Mouse (Mus musculus): ENCODE measurements around the gene Gm17545. TPM values are rescaled to one million over a fixed set of nuclear protein-coding genes. Genes with fewer than 3 reads are reported as not detected.
"Not testable (repeated sequence)": the region's sequence is repeated elsewhere in the genome, so short reads cannot be mapped to it uniquely, and the experiment has no call there.

The Gm17545 gene
- total RNA-seq (2021), result not detected
- polyA plus RNA-seq (2012; rRNA removed), result not detected in 2 replicates
- long read RNA-seq, result 0 reads

DNA sequence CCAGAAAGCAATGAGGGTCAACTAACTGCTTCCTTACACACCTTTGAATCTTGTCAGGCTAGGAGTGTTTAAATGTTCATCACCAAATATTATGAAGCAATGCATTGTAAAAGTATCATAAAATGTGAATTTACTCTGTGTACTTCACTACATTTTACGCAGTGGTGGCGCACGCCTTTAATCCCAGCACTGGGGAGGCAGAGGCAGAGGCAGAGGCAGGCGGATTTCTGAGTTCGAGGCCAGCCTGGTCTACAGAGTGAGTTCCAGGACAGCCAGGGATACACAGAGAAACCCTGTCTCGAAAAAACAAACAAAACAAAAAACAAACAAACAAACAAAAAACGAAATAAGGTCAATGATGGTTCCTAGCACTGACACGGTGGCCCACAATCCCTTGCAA is at the start of gene Gm17545:
Gm17545 (plus strand) TSS at position 301 of the 400 bp plus-strand sequence.
- intact Hi-C loops (cut with DNase I); H3K27me3 ChIP-seq (ENCODE audit: control insufficient read depth, insufficient read depth, low read length); DNase-seq; H3K4me3 ChIP-seq; H3K4me1 ChIP-seq (ENCODE audit: control insufficient read depth, insufficient read depth, low read length); H3K79me2 ChIP-seq (replicated peaks; ENCODE audit: control insufficient read depth, insufficient read depth, low read length); H3K9ac ChIP-seq (ENCODE audit: low read depth, low read length); H3K27ac ChIP-seq; H3K36me3 ChIP-seq (ENCODE audit: control insufficient read depth, insufficient read depth, low read length): not testable (repeated sequence)
- 94% methylated on average over 8 of the region's 8 CpGs for WGBS

DNA sequence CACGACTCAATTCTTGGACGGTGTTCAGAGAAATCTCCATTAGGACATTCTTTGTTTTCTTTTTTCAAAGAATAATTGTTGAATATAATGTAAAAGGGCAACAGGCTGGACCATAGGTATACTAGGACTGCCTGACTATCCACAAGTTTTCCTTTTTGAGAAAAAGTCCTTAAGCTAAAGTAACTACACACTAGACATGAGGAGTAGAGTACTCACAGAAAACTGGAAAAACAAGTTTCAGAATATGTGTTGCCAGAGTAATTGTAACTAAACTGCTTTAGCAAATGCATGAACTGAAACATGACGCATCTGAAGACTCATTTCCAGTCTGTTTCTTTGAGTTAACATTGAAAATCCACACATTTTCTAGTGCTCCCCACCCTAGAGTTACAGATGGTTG is 48.7 kb upstream of the Gm17545 start:
- no peaks in the 10 kb centered on the region for H3K4me1 ChIP-seq (ENCODE audit: control insufficient read depth, insufficient read depth, low read length)
- no peaks in the 10 kb centered on the region for H3K36me3 ChIP-seq (ENCODE audit: control insufficient read depth, insufficient read depth, low read length)
- TF ChIP-seq CTCF (IDR thresholded peaks at IDR 0.05) (no peak), POLR2A (IDR thresholded peaks at IDR 0.05; ENCODE audit: insufficient read depth, low read depth, low read length) (no peak), EP300 (IDR thresholded peaks at IDR 0.05; ENCODE audit: insufficient read depth, low read depth, low read length) (no peak)
- no peak for DNase-seq
- no peak overlapping the region for H3K27ac ChIP-seq
- no peaks in the 10 kb centered on the region for H3K79me2 ChIP-seq (replicated peaks; ENCODE audit: control insufficient read depth, insufficient read depth, low read length)
- no peak overlapping the region for H3K9ac ChIP-seq (ENCODE audit: low read depth, low read length)
- no peak overlapping the region for H3K4me3 ChIP-seq
- no peaks in the 10 kb centered on the region for H3K27me3 ChIP-seq (ENCODE audit: control insufficient read depth, insufficient read depth, low read length)
- 69% methylated on average over 3 of the region's 3 CpGs for WGBS
- intact Hi-C loops (cut with DNase I), result loop anchor here (5.0 kb wide), 1 partner anchor 248 kb away; the partner anchor contains the start of gene Pigyl

GRCm38 (mm10) chr9:22407633-22408032 is 46.5 kb upstream of the Gm17545 start:
- not testable (repeated sequence) for DNase-seq; H3K79me2 ChIP-seq (replicated peaks; ENCODE audit: control insufficient read depth, insufficient read depth, low read length); H3K36me3 ChIP-seq (ENCODE audit: control insufficient read depth, insufficient read depth, low read length); H3K4me3 ChIP-seq; H3K4me1 ChIP-seq (ENCODE audit: control insufficient read depth, insufficient read depth, low read length); H3K27me3 ChIP-seq (ENCODE audit: control insufficient read depth, insufficient read depth, low read length); H3K27ac ChIP-seq; H3K9ac ChIP-seq (ENCODE audit: low read depth, low read length)
- intact Hi-C loops (cut with DNase I), result loop anchor here (5.0 kb wide), 1 partner anchor 250 kb away; the partner anchor contains the start of gene Pigyl
- WGBS, result 76% methylated on average over 4 of the region's 4 CpGs

DNA sequence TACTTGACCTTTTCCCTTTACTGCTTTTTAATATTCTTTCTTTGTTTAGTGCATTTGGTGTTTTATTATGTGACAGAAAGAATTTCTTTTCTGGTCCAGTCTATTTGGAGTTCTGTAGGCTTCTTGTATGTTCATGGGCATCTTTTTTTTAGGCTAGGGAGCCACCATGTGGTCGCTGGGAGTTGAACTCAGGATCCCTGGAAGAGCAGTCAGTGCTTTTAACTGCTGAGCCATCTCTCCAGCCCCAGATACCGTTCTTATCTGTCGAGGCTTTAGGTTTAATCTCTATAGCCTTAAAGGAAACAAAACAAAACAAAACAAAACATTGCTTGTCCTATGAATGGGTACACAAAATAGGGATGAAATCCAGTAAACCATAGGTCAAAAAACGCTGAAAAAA is 45.7 kb upstream of the Gm17545 start:
- intact Hi-C loops (cut with DNase I), result loop anchor here (5.0 kb wide), 1 partner anchor 251 kb away; the partner anchor contains the start of gene Pigyl
- H3K27me3 ChIP-seq (ENCODE audit: control insufficient read depth, insufficient read depth, low read length), result not testable (repeated sequence)

DNA sequence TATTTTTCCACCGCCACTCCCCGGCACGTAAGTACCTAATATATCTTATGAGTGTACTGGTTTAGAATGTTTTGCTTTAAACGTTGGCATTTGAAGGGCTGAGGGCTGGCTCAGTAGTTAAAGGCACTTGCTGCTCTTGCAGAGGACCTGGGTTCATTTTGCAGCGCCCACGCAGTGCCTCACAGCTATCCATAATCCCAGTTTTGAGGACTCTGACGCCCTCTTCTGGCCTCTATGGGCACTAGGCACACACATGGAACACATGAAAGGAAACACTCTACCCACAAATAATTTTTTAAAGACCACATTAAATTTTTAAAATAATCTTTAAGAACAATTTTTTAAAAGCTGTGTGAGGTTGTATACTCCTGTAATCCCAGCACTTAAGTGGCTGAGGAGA is 44.6 kb upstream of the Gm17545 start:
- intact Hi-C loops (cut with DNase I), result loop anchor here (5.0 kb wide), 1 partner anchor 252 kb away; the partner anchor contains the start of gene Pigyl

More for the DNA sequence above, 45.7 kb upstream of the Gm17545 start:
- not testable (repeated sequence) for H3K4me1 ChIP-seq (ENCODE audit: control insufficient read depth, insufficient read depth, low read length); DNase-seq; H3K79me2 ChIP-seq (replicated peaks; ENCODE audit: control insufficient read depth, insufficient read depth, low read length); H3K27ac ChIP-seq; H3K9ac ChIP-seq (ENCODE audit: low read depth, low read length); H3K4me3 ChIP-seq; H3K36me3 ChIP-seq (ENCODE audit: control insufficient read depth, insufficient read depth, low read length)
- 8% methylated on average over 4 of the region's 4 CpGs for WGBS
- peak; percentile 50 for TF ChIP-seq CTCF (IDR thresholded peaks at IDR 0.05)

DNA sequence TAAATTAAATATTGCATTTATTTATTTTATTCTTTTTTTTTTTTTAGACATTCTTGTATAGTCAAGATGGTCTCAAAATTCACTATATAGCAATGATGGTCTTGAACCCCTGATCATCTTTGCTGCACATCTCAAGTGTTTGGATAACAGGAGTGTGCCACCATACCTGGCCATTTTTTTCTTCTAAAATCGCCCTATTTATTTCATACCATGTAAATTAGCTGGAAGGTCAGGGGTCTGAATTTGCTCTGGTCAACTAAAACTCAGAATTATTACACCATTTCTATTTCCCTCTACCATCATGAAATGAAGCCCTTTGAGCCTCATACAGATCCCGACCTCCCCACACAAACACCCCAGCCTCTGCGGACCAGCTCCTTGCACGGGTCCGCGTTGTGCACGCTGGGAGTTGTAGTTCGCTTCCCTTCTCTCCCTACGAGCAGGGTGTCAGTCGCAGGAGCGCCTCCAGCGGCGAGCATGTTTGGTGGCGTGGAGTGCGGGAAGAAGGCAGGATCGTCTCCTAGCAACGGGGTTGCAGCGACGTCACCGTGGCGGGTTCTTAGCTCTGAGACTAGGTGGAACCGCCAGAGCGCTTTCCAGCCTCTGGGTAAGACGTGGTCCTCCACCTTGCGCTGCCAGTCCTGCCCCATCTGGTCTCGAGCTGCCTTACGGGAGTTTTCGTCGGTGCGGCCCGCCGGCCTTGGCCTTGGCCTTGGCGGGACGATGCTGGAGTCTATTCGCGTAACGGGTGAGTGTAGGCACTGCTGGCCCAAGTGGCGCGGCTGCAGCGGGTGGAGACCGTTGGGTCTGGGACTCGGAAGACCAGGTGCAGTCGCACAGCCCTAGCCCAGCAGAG is 42.9 kb upstream of the Gm17545 start, which contains the start of gene 9530077C05Rik:
9530077C05Rik (plus strand) TSS at position 512 of the 856 bp plus-strand sequence.
- DNase-seq, result peak; percentile 96 to 97
- H3K4me1 ChIP-seq (ENCODE audit: control insufficient read depth, insufficient read depth, low read length), result no peaks in the 10 kb centered on the region
- peak within 1 kb of the TSS; percentile 62 for H3K4me3 ChIP-seq
- H3K36me3 ChIP-seq (ENCODE audit: control insufficient read depth, insufficient read depth, low read length), result no peaks in the 10 kb centered on the region
- H3K27ac ChIP-seq, result peak within 1 kb of the TSS; percentile 4; the same call in 1 of the 2 replicates
- H3K27me3 ChIP-seq (ENCODE audit: control insufficient read depth, insufficient read depth, low read length), result no peaks in the 10 kb centered on the region
- peak within 1 kb of the TSS; percentile 62 for H3K9ac ChIP-seq (ENCODE audit: low read depth, low read length)
- 1% methylated on average over 43 of the region's 43 CpGs for WGBS
- H3K79me2 ChIP-seq (replicated peaks; ENCODE audit: control insufficient read depth, insufficient read depth, low read length), result no peaks in the 10 kb centered on the region
- intact Hi-C loops (cut with DNase I), result loop anchor here (2.0 to 10.0 kb wide), 5 partner anchors 22 to 346 kb away; partner anchors contain the start of genes Anln and Bbs9
- TF ChIP-seq CTCF (IDR thresholded peaks at IDR 0.05), result peak; percentile 98
- 0 out of 2 replicates have a peak, but pooled peaks have one; percentile 38 for TF ChIP-seq POLR2A (IDR thresholded peaks at IDR 0.05; ENCODE audit: insufficient read depth, low read depth, low read length)
- peak; percentile 56; the same call in 1 of the 2 replicates for TF ChIP-seq EP300 (IDR thresholded peaks at IDR 0.05; ENCODE audit: insufficient read depth, low read depth, low read length)

More for the DNA sequence above, 44.6 kb upstream of the Gm17545 start:
- Histone ChIP-seq H3K4me3 (no peak overlapping the region), H3K9ac (ENCODE audit: low read depth, low read length) (no peak overlapping the region), H3K4me1 (ENCODE audit: control insufficient read depth, insufficient read depth, low read length) (no peaks in the 10 kb centered on the region), H3K27ac (no peak overlapping the region), H3K36me3 (ENCODE audit: control insufficient read depth, insufficient read depth, low read length) (no peaks in the 10 kb centered on the region), H3K27me3 (ENCODE audit: control insufficient read depth, insufficient read depth, low read length) (no peaks in the 10 kb centered on the region), H3K79me2 (replicated peaks; ENCODE audit: control insufficient read depth, insufficient read depth, low read length) (no peaks in the 10 kb centered on the region)
- no peak for DNase-seq
- no peak for TF ChIP-seq EP300 (IDR thresholded peaks at IDR 0.05; ENCODE audit: insufficient read depth, low read depth, low read length)
- TF ChIP-seq CTCF (IDR thresholded peaks at IDR 0.05), result 0 out of 2 replicates have a peak, but pooled peaks have one; percentile 15
- TF ChIP-seq POLR2A (IDR thresholded peaks at IDR 0.05; ENCODE audit: insufficient read depth, low read depth, low read length), result no peak
- 80% methylated on average over 7 of the region's 7 CpGs for WGBS

All from heart, adult 2 months (tissue).